Mouse (Mus musculus): ENCODE data around the gene Cbfa2t2. TPM values are rescaled to one million over a fixed set of nuclear protein-coding genes. Genes with fewer than 3 reads are reported as not detected.
"Not testable (repeated sequence)": the region's sequence is repeated elsewhere in the genome, so short reads cannot be mapped to it uniquely, and the experiment has no call there.

The Cbfa2t2 gene
- polyA plus RNA-seq, 1 experiment from 2014 or later: 56.1 TPM

GRCm38 (mm10) chr2:154455776-154456175 lies 19.5 kb downstream of the Cbfa2t2 start:
- Histone ChIP-seq H3K27ac (peak overlapping the region; percentile 78), H3K4me3 (no peak overlapping the region), H3K27me3 (no peaks in the 10 kb centered on the region), H3K9me3 (no peaks in the 10 kb centered on the region), H3K36me3 (no peaks in the 10 kb centered on the region), H3K9ac (no peak overlapping the region), H3K4me1 (replicated peaks) (peaks cover 31% of the 10 kb centered on the region), H3K4me2 (no peak overlapping the region)
- ATAC-seq (ENCODE audit: low FRiP score): no peak
- WGBS: 53% methylated on average over 5 of the region's 5 CpGs

GRCm38 (mm10) chr2:154456621-154457020 lies 20.3 kb downstream of the Cbfa2t2 start:
- Histone ChIP-seq H3K4me1 (replicated peaks) (peaks cover 34% of the 10 kb centered on the region), H3K27ac (no peak overlapping the region), H3K9me3 (no peaks in the 10 kb centered on the region), H3K4me3 (no peak overlapping the region), H3K36me3 (no peaks in the 10 kb centered on the region), H3K27me3 (no peaks in the 10 kb centered on the region), H3K4me2 (no peak overlapping the region), H3K9ac (no peak overlapping the region)
- ATAC-seq (ENCODE audit: low FRiP score): no peak

DNA sequence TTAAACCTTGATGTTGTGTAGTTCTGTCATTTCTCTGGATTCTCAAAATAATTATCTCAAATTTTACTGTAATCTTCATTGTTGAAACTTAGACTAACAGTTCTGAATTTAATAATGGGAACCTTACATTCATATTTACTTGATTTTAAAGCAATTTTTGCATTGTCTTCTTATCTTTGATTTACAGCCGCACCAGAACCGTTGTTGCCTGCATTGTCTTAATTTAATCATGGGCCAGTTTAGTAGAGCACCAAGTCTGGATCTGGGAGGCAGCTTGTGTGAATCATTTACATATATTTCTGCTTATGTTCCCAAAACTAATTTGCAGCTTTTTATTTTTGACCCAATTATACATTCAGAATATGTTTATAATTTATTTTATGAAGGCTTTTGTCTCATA lies 23.0 kb downstream of the Cbfa2t2 start:
- H3K4me1 ChIP-seq (replicated peaks): peaks cover 34% of the 10 kb centered on the region
- H3K4me3 ChIP-seq: no peak overlapping the region
- 56% methylated on average over 2 of the region's 2 CpGs for WGBS
- no peak overlapping the region for H3K9ac ChIP-seq
- no peak for ATAC-seq (ENCODE audit: low FRiP score)
- H3K9me3 ChIP-seq: no peaks in the 10 kb centered on the region
- H3K36me3 ChIP-seq: no peaks in the 10 kb centered on the region
- no peak overlapping the region for H3K4me2 ChIP-seq
- H3K27me3 ChIP-seq: no peaks in the 10 kb centered on the region
- peak overlapping the region; percentile 55; the same call in 1 of the 2 replicates for H3K27ac ChIP-seq

- peak overlapping the region; percentile 20; the same call in 1 of the 2 replicates for H3K4me2 ChIP-seq
- 20% methylated on average over 4 of the region's 4 CpGs for WGBS
- no peaks in the 10 kb centered on the region for H3K27me3 ChIP-seq
- peak; percentile 52; the same call in 1 of the 2 replicates for ATAC-seq (ENCODE audit: low FRiP score)
- peaks cover 30% of the 10 kb centered on the region for H3K4me1 ChIP-seq (replicated peaks)
- no peaks in the 10 kb centered on the region for H3K36me3 ChIP-seq
- no peaks in the 10 kb centered on the region for H3K9me3 ChIP-seq
- H3K4me3 ChIP-seq: no peak overlapping the region
- peak overlapping the region; percentile 58 for H3K27ac ChIP-seq
- H3K9ac ChIP-seq: peak overlapping the region; percentile 9; the same call in 1 of the 2 replicates
Measured at GRCm38 (mm10) chr2:154459851-154460250, 23.6 kb downstream of the Cbfa2t2 start.

- WGBS: 91% methylated on average over 11 of the region's 11 CpGs
- no peaks in the 10 kb centered on the region for H3K9me3 ChIP-seq
- H3K4me1 ChIP-seq (replicated peaks): peaks cover 29% of the 10 kb centered on the region
- H3K36me3 ChIP-seq: no peaks in the 10 kb centered on the region
- H3K27me3 ChIP-seq: no peaks in the 10 kb centered on the region
- no peak overlapping the region for H3K4me2 ChIP-seq
- H3K4me3 ChIP-seq: no peak overlapping the region
- H3K9ac ChIP-seq: no peak overlapping the region
- no peak for ATAC-seq (ENCODE audit: low FRiP score)
- H3K27ac ChIP-seq: no peak overlapping the region
Measured at GRCm38 (mm10) chr2:154463621-154464198, 27.4 kb downstream of the Cbfa2t2 start.

GRCm38 (mm10) chr2:154465914-154466335 lies 29.6 kb downstream of the Cbfa2t2 start:
- H3K4me1 ChIP-seq (replicated peaks): peaks cover 21% of the 10 kb centered on the region
- no peak overlapping the region for H3K4me3 ChIP-seq
- WGBS: 42% methylated on average over 1 of the region's 1 CpGs
- no peak overlapping the region for H3K9ac ChIP-seq
- ATAC-seq (ENCODE audit: low FRiP score): peak; percentile 52
- H3K27me3 ChIP-seq: no peaks in the 10 kb centered on the region
- peak overlapping the region; percentile 50; the same call in 1 of the 2 replicates for H3K27ac ChIP-seq
- H3K9me3 ChIP-seq: no peaks in the 10 kb centered on the region
- no peaks in the 10 kb centered on the region for H3K36me3 ChIP-seq
- H3K4me2 ChIP-seq: no peak overlapping the region

GRCm38 (mm10) chr2:154467139-154467538 lies 30.9 kb downstream of the Cbfa2t2 start:
- H3K9ac ChIP-seq: no peak overlapping the region
- peaks cover 20% of the 10 kb centered on the region for H3K4me1 ChIP-seq (replicated peaks)
- WGBS: 87% methylated on average over 5 of the region's 5 CpGs
- no peak overlapping the region for H3K27ac ChIP-seq
- H3K9me3 ChIP-seq: no peaks in the 10 kb centered on the region
- H3K36me3 ChIP-seq: no peaks in the 10 kb centered on the region
- no peak overlapping the region for H3K4me3 ChIP-seq
- ATAC-seq (ENCODE audit: low FRiP score): no peak
- no peaks in the 10 kb centered on the region for H3K27me3 ChIP-seq
- H3K4me2 ChIP-seq: no peak overlapping the region

DNA sequence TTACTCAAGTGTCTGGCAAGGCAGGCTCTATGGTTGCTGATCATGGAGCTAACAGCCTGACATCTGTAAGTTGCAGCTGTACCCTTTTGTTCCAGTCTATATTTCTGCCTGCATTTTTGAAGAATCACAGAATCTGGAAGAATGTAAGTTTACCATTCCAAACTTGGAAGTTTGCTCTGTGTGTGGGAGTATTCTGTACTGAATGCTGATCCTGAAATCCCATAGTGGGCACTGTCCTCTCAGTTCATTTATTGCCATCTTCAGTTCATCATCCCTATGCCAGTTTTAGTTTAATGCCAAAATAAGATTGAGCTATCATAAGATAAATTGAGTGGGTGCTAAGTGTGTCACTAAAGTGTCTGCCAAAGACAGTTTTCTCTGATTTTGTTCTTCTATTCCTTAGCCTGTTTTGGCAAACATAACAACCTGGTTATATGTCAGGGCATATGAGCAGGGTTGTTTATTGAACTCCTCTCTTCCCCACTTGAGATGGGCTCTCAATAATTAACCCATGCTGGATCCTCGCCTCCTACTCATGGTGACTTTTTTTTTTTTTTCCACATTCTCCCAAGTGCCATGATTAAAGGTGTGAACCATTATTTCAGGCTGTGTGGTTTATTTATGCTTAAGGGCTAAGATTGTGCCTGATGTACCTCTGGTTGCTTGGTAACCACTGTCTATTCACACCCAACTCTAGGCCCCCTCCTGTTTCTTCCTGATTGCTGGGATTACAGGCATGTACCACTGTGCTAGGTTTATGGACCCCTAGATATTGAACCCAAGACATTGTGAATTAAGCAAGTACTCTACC lies 38.2 kb downstream of the Cbfa2t2 start:
- H3K9ac ChIP-seq: no peak overlapping the region
- H3K27me3 ChIP-seq: no peaks in the 10 kb centered on the region
- peaks cover 11% of the 10 kb centered on the region; the same call in 1 of the 2 replicates for H3K4me1 ChIP-seq (replicated peaks)
- H3K4me3 ChIP-seq: no peak overlapping the region
- H3K36me3 ChIP-seq: no peaks in the 10 kb centered on the region
- no peak overlapping the region for H3K27ac ChIP-seq
- H3K9me3 ChIP-seq: no peaks in the 10 kb centered on the region
- no peak overlapping the region for H3K4me2 ChIP-seq
- no peak for ATAC-seq (ENCODE audit: low FRiP score)
- WGBS: 76% methylated on average over 1 of the region's 1 CpGs

- Histone ChIP-seq H3K4me2 (no peak overlapping the region), H3K27ac (no peak overlapping the region), H3K4me1 (replicated peaks) (peaks cover 11% of the 10 kb centered on the region; the same call in 1 of the 2 replicates), H3K9ac (no peak overlapping the region), H3K9me3 (no peaks in the 10 kb centered on the region), H3K27me3 (no peaks in the 10 kb centered on the region), H3K36me3 (no peaks in the 10 kb centered on the region), H3K4me3 (no peak overlapping the region)
- WGBS: 91% methylated on average over 1 of the region's 1 CpGs
- no peak for ATAC-seq (ENCODE audit: low FRiP score)
Measured at GRCm38 (mm10) chr2:154475062-154475349, 38.7 kb downstream of the Cbfa2t2 start.

GRCm38 (mm10) chr2:154475861-154476260 lies 39.6 kb downstream of the Cbfa2t2 start:
- no peaks in the 10 kb centered on the region for H3K36me3 ChIP-seq
- H3K4me1 ChIP-seq (replicated peaks): peaks cover 11% of the 10 kb centered on the region; the same call in 1 of the 2 replicates
- no peaks in the 10 kb centered on the region for H3K27me3 ChIP-seq
- no peak for ATAC-seq (ENCODE audit: low FRiP score)
- no peak overlapping the region for H3K9ac ChIP-seq
- H3K27ac ChIP-seq: no peak overlapping the region
- H3K4me3 ChIP-seq: no peak overlapping the region
- no peak overlapping the region for H3K4me2 ChIP-seq
- 93% methylated on average over 7 of the region's 7 CpGs for WGBS
- no peaks in the 10 kb centered on the region for H3K9me3 ChIP-seq

DNA sequence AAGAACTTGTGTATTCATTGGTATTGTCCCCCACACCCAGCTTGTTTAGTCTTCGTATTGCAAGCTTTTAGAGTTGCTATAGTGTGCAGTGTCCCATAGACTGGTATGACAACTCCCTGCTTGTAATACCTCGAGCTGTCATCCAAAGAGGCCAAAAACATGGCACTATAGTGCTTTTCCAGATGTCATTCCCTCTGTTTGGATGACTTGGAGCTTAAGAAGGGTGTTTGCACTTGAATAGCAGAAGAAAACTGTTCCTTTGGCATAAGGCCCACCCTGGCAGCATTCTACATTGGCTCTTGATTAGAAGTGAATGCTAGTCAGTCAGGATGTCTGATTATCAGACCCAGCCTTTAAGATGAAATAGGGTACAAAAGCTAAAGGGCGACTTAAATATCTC lies 40.7 kb downstream of the Cbfa2t2 start:
- ATAC-seq (ENCODE audit: low FRiP score): no peak
- WGBS: 76% methylated on average over 3 of the region's 3 CpGs
- peaks cover 11% of the 10 kb centered on the region; the same call in 1 of the 2 replicates for H3K4me1 ChIP-seq (replicated peaks)

DNA sequence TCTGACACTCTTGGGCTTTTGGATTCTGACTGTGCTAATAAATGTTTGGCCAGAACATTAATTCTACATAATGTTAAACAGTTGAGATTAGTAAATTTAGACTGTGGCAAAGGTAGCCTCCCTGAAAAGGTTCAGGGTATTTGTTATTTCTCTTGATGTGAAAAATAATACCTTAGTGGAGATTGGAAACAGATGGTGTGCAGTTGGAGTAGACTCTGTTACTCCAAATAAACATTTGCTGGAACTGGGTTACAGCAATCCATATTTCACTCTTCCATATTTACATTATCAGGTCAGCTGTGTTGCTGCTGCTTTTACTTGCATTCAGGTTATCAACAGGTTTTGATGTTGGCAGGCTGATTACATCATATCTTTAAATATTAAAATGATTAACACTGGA lies 55.5 kb downstream of the Cbfa2t2 start:
- Histone ChIP-seq H3K4me3 (no peak overlapping the region), H3K27me3 (no peaks in the 10 kb centered on the region), H3K9me3 (no peaks in the 10 kb centered on the region), H3K9ac (no peak overlapping the region), H3K4me2 (no peak overlapping the region), H3K4me1 (replicated peaks) (no peaks in the 10 kb centered on the region), H3K36me3 (no peaks in the 10 kb centered on the region), H3K27ac (no peak overlapping the region)
- ATAC-seq (ENCODE audit: low FRiP score): no peak

More for the DNA sequence above, 40.7 kb downstream of the Cbfa2t2 start:
- Histone ChIP-seq H3K36me3 (no peaks in the 10 kb centered on the region), H3K9ac (no peak overlapping the region), H3K9me3 (no peaks in the 10 kb centered on the region), H3K4me2 (no peak overlapping the region), H3K27me3 (no peaks in the 10 kb centered on the region), H3K27ac (no peak overlapping the region), H3K4me3 (no peak overlapping the region)

DNA sequence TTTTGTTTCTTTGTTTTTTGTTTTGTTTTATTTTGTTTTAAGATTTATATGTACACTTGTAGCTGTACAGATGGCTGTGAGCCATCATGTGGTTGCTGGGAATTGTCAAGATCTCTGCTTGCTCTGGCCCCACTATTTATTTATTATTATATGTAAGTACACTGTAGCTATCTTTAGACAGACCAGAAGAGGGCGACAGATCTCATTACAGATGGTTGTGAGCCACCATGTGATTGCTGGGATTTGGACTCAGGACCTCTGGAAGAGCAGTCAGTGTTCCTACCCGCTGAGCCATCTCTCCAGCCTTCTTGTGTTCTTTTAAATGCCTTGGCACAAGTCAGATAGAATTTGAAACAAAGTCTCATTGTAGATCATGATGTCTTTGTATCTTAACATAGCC lies 57.3 kb downstream of the Cbfa2t2 start:
- not testable (repeated sequence) for H3K4me1 ChIP-seq (replicated peaks); H3K27ac ChIP-seq; H3K4me2 ChIP-seq; H3K4me3 ChIP-seq; H3K27me3 ChIP-seq; H3K36me3 ChIP-seq; ATAC-seq (ENCODE audit: low FRiP score); H3K9me3 ChIP-seq; H3K9ac ChIP-seq
- 48% methylated on average over 2 of the region's 2 CpGs for WGBS

Data from hindbrain, embryonic 13.5 days (tissue).